Mouse (Mus musculus) left cerebral cortex, adult 2 months (tissue): ENCODE results near the gene Dnase2b. TPM values are rescaled to one million over a fixed set of nuclear protein-coding genes. Genes with fewer than 3 reads are reported as not detected.

Experiments used
- DNase-seq, 2 experiments: peaks; one replicate each; pipeline ENCODE4 v3.0.0; 2021 to 2022; ENCODE audit warnings: low spot score in 2 of 2, mixed read lengths in 1 of 2; ENCODE audit errors: extremely low spot score in 1 of 2
- H3K27ac ChIP-seq: fragments of 200-600 bp; 2 replicates; pipeline ENCODE4 v1.8.1; 2022
- H3K4me3 ChIP-seq: fragments of 200-600 bp; 2 replicates; pipeline ENCODE4 v1.8.1; 2022
- CTCF ChIP-seq: fragments of 200-600 bp; IDR thresholded peaks from 2 replicates; pipeline ENCODE4 v1.8.1; 2022; ENCODE audit warnings: antibody characterized with exemption, mild to moderate bottlenecking, moderate library complexity
- intact Hi-C: fragments of 180-260 bp; cut with DNase I; formaldehyde crosslinking; loops from one replicate; pipeline ENCODE4 v1.15.1; 2025
- total RNA-seq, 2 experiments: library from RNA; stranded (reverse); gene quantifications; 2 replicates each; pipeline ENCODE4 v1.2.3; 2021

Gene Dnase2b
- total RNA-seq, 2 experiments from 2014 or later, result not detected

DNA sequence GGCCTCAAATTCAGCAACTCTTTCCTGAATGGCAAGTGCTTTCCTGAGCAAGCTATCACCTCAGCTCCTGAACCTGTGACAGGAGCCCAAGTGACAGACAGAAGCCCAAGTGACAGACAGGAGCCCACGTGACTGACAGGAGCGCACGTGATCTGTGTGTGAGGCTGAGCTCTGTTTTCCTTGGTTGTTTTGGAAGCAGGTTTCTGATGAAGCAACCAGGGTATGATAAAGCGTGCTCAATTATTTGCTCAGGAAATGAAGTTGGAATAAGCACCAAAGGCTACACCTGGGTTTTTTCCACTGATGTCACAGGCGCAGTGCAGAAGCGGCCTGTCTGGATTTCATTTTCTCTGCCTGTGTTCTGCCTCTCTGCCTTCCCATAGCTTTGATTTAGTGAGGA is 25.9 kb downstream of the Dnase2b start:
- no peak for TF ChIP-seq CTCF
- DNase-seq, result no peak
- intact Hi-C loops, result no loop called here
- Histone ChIP-seq H3K27ac (no peak overlapping the region), H3K4me3 (no peak overlapping the region)

DNA sequence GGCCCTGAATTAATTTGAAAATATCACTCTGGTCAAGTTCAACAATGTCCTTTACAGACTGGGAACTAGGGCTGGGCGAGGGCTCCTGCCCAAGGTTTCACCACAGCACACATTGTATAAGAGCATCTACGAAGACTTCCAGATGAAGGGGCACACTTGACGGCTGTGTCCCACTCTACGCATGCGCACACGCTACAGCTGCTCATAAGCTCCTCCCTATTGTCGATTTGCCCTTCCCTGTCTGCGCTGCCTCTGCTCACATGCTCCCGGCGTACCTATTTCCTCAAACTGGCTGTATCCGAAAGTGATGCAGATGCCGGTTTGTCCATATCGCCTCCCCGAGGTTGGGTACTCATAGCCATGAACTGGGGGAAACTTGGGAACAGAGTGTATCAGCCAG is 28.8 kb downstream of the Dnase2b start:
- Histone ChIP-seq H3K27ac (no peak overlapping the region), H3K4me3 (no peak overlapping the region)
- DNase-seq, result no peak
- intact Hi-C loops, result no loop called here
- no peak for TF ChIP-seq CTCF

DNA sequence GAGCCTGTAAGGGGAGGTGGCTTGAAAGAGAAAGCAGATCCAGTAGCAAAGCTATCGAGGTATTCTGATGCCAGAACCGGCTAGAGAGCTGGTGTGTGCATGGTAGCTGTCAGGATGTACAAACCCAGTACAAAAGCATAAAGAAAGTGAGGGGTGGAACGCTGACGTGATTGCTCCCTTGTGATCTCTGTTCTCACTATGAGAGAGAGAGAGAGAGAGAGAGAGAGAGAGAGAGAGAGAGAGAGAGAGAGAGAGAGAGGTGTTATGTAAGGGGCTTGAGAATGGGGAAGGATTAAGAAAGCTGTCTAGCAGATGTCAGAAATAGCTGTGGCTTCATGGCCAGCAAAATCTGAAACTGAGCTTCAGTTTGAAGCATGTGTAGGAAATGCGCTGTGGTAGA is 31.5 kb downstream of the Dnase2b start:
- intact Hi-C loops, result no loop called here
- no peak for DNase-seq
- Histone ChIP-seq H3K4me3 (no peak overlapping the region), H3K27ac (peak overlapping the region; percentile 75)
- no peak for TF ChIP-seq CTCF

DNA sequence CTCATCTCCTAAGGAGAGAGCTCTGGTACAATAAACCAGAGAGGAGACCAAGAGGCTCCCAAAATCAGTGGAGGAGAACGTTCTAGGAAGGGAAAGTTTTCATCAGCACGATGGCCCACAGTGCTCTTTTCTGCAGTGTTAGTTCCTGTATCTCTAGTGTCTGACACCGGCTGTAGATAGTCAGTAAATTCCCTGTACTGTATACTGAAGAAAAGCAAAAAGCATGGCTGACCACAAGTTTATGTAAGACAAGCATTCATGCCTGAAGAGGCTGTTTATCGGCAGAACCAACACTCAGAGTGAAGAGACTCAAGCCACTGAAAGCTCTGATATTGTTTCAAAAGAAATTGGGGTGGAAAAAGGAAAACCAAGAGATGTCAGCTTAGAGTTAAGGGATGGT is 31.9 kb downstream of the Dnase2b start:
- intact Hi-C loops, result no loop called here
- no peak for TF ChIP-seq CTCF
- no peak for DNase-seq
- Histone ChIP-seq H3K4me3 (no peak overlapping the region), H3K27ac (peak overlapping the region; percentile 75)

DNA sequence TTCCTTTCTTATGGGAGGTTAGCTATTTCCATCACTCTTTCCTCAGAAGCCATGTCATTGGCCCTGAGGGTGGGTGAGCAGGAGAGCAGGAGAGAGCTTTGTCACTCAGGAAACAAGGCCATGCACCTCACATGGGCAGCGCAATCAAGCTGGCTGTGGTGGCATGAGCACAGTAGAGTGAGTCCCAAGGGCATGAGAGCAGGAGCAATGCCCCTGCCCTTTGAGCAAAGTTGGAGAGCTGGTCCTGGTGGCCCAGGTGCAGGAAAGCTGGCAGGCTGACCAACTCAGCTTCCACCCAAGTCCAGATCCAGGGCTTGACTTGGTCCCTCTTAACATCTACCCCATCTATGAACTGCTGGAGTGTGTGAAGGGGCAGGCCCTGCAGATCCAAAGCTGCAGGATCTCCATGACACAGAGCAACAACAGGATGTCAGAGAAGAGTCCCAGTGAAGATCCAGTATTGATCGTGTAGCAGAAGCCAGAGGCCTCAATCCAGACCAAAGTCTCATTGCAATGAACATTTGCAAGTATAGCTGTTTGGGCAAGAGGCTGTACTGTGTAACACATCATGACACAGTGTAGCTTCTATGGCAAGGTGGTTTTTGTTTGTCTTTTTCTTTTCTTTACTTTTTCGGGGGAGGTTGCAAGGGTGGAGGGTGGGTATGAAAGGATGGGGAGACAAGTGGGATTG is 35.2 kb downstream of the Dnase2b start:
- no peak overlapping the region for H3K27ac ChIP-seq
- TF ChIP-seq CTCF, result no peak
- H3K4me3 ChIP-seq, result no peak overlapping the region
- intact Hi-C loops, result no loop called here
- no peak for DNase-seq

DNA sequence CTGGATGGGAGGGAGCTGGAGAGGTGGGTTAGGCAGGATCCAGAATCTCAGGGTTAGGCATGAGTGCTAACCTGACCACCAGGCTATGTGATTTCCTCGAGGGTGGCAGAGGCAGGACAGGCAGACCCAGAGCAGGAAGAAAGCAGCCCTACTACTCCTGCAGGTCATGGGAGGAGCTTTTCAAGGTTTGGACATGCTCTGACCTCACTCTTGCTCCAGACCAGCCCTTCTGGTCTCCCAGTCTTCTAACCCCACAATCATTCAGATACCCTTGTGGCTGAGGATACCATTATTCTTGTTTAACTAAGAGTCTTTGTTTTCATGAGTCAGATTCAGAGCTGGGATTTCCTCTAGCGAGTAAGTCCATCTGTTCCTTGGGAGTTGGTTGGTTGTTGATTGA is 37.8 kb downstream of the Dnase2b start:
- no peak overlapping the region for H3K27ac ChIP-seq
- intact Hi-C loops, result no loop called here
- DNase-seq, result no peak
- H3K4me3 ChIP-seq, result no peak overlapping the region
- TF ChIP-seq CTCF, result no peak

DNA sequence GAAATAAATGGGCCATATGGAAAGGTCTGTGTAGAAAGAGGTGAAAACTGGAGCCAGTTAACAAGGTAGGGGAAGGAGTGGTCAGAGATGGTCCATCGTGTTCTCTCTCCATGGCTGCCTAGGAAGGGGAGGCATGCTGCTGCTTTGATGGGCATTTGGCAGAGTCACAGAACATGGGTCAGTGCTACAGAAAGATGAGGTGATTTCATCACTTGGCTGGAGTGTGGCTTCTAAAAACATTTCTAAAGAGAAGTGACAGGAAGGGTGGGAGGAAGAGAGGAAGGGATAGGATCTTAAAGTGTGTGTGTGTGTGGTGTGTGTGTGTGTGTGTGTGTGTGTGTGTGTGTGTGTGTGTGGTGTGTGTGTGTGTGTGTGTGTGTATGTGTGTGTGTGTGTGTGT is 44.1 kb downstream of the Dnase2b start:
- TF ChIP-seq CTCF, result no peak
- Histone ChIP-seq H3K27ac (no peak overlapping the region), H3K4me3 (no peak overlapping the region)
- DNase-seq, result no peak
- intact Hi-C loops, result no loop called here

DNA sequence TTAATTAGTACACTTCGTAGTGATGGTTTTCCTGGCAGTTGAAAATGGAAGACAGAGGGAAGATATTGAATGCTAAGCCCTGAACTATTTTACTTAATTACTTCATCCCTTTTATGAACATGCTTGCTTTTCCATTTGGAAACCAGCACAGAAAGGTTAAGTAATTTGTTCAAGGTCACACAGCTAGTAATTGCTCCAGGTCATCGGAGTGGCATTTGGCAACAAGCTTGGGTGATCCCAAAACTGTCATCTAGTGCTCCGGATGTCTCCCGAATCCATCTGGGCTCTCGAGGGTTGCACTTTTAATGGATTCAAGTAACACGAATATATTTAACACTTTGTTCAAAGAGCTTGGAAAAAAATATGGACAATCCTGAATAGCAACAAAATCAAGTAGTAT is 44.5 kb downstream of the Dnase2b start:
- intact Hi-C loops, result no loop called here
- Histone ChIP-seq H3K27ac (no peak overlapping the region), H3K4me3 (no peak overlapping the region)
- TF ChIP-seq CTCF, result no peak
- no peak for DNase-seq

DNA sequence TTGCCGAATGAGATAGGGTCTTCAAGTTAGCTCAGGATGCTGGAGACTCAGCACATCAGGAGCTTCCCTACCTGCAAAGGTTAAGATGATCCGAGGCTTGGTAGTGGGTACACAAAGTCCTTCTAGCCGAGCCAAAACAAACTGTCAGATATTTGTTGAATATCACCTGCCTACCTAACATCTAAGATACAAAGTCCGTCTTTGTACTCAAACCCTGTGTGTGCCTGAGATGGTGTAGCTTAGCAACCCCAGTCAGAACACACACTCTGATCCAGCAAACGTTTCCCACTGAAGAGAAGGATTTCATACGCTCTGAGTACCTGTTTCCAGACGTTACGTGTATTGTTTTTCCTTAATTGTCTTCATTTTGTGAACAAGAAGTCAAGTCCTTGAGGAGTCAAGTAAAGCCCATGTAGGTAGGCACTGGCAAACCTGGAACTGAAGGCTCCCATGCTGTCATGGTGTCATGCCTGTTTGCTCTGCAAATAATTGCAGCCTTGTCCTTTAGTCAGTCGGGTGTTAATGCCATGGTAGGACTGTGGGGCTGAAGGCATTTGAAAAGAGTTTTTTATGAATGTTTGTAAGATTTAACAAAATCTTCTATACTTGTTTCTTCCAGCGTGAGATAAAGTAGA is 45.1 kb downstream of the Dnase2b start, which contains the start of gene Uox:
Uox (plus strand) TSS at position 279 of the 635 bp plus-strand sequence.
- no peak within 1 kb of the TSS for H3K27ac ChIP-seq
- intact Hi-C loops, result no loop called here
- no peak for TF ChIP-seq CTCF
- H3K4me3 ChIP-seq, result no peak within 1 kb of the TSS
- no peak for DNase-seq

DNA sequence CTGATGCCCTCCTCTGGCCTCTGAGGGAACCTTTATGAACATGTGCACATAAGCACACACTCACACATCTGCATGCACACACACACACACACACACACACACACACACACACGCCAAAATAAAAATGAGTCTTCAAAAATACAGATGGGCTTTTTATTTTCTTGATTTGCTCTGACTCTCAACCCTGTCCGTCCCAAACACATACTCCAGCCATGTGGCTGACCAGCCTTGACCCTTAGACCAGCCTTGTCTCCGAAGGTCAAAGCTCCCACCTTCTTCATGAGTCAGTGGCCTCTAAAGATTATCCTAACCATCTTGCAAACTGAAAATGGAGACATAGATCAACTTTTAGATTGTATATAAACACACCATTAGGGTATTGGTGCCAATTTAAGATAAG is 45.8 kb downstream of the Dnase2b start:
- DNase-seq, result no peak
- intact Hi-C loops, result loop anchor here (2.0 to 10.0 kb wide), 5 partner anchors 29 to 345 kb away; partner anchors contain the start of gene Samd13

DNA sequence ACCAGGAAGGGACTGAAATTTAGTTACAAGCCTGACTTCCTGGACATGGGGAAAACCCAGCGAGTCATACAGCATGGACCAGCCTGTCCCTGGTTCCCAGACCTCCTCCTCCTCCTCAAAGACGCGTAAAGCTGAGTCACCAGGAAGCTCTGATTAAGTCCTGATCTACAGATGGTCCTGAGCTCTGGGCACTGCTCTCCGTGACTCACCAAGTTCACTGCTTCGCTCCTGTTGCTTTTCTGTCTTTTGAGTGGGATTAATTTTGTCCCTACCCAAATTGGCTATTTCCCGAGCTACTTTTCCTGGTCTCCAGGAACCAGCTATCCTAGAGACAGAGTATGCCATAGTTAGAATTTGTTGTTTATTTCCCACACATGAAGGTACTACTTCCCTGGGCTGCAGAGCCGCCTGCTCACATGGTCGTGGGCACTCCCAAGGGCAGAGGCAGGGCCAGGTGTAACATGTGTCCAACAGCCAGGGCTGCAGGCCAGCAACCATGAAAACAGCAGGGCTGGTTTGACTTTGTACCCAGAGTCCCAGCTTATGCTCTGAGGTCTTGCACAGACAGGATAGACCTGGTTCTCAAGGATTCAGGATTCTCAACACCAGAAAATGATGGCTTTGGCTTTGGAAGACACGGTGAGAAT is 47.4 kb downstream of the Dnase2b start:
- Histone ChIP-seq H3K4me3 (no peak overlapping the region), H3K27ac (peak overlapping the region; percentile 65)
- intact Hi-C loops, result loop anchor here (1.0 to 10.0 kb wide), 6 partner anchors 31 to 347 kb away; partner anchors contain the start of gene Samd13
- no peak for TF ChIP-seq CTCF
- peak; percentile 22 to 43 for DNase-seq

More for the DNA sequence above, 45.8 kb downstream of the Dnase2b start:
- Histone ChIP-seq H3K4me3 (no peak overlapping the region), H3K27ac (no peak overlapping the region)
- TF ChIP-seq CTCF, result no peak

DNA sequence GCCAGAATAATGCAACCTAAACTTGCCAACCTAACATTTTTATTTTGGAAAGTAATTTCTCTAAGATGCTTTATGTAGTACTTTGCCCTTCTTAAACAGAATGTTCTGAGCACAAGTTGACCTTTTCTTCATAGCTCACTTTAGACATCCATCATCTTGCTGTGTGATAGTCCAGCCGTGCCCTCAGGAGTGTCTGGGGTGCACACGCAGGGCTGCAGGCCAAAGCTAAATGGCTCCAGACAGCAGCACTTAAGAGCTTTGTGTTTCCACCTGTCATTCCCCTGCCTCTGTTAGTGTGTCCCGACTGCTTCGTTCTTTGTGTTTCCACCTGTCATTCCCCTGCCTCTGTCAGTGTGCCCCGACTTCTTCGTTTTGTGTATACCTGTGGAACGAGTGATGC is 48.0 kb downstream of the Dnase2b start:
- Histone ChIP-seq H3K4me3 (no peak overlapping the region), H3K27ac (peak overlapping the region; percentile 65; the same call in 1 of the 2 replicates)
- DNase-seq, result no peak
- no peak for TF ChIP-seq CTCF
- intact Hi-C loops, result loop anchor here (5.0 to 10.0 kb wide), 4 partner anchors 120 to 347 kb away; partner anchors contain the start of gene Samd13
